Mouse (Mus musculus): ENCODE data around the gene Ppp2r1b.

Ppp2r1b gene

DNA sequence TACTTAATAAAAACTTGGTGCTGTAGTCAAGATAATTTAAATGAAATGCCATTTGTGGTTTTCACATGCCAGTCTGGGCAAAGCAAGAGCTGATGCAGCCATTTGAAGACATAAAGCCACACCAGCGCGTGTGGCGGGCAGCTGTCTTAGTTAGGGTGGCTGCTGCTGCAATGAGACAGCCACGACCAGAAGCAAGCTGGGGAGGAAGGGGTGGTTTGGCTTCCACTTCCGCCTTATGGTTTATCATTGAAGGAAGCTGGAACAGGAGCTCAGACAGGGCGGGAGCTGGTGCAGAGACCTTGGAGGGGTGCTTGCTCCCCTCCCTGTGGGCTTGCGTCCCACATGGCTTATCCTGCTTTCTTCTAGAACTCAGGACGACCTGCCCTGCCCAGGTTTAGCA is 20.7 kb downstream of the Ppp2r1b start:
- DNase-seq (ENCODE audit: low spot score in 2 of 2): peak in 1 of 2 experiments; percentile 14

DNA sequence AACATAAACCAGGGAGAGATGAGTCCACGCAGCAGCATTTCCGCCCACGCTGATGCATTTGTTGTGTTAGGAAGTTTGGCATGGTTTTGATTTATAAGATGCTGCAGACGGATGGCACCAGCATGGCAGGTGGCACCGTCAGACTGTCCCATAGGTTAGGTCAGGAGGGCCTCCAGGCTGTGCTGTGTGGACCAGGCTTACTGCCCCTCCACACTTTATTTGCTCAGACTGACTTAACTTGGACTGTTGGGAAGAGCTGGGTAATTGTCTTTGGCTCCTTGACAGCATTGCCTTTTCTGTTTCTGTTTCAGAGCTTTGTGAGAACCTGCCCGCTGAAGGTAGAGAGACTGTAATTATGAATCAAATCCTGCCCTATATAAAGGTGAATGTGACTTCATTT is 21.9 kb downstream of the Ppp2r1b start:
- no peak for DNase-seq (ENCODE audit: low spot score in 2 of 2)

DNA sequence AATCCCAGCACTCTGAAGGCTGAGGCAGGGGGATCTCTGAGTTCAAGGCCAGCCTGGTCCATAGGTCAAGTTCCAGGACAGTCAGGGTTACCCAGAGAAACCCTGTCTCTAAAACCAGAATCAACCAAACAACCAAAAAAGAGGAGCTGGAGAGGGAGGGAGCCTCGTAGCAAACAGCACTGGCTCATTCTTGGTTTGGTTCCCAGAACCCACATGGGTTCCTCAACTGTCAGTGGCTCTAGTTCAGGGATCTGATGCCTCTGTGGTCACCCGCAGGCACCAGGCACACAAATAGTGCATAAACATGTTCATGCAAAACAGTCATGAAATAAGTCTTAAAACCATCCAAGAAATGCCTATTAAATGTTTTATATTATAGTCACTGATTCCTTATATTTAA is 23.1 kb downstream of the Ppp2r1b start:
- no peak for DNase-seq (ENCODE audit: low spot score in 2 of 2)

DNA sequence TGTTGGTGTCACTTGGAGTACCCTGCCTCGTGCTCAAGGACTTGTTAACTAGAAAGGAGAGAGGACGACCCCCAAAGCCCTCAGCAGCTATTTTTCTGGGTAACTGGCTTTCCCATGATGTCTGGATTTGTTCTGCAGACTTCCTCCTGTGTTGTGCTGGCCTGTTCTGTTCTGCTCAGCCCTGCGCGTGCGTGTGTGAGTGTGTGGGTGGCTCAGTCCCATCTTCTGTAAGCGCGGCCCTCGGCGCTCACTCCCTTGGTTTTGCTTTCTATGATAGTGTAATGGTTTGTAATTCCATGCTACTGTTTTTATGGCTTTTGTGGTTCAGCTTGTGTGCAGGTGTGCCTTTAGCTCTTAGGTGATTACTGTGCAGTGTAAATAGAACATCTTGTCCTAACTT is 28.1 kb downstream of the Ppp2r1b start:
- DNase-seq (ENCODE audit: low spot score in 2 of 2): no peak

DNA sequence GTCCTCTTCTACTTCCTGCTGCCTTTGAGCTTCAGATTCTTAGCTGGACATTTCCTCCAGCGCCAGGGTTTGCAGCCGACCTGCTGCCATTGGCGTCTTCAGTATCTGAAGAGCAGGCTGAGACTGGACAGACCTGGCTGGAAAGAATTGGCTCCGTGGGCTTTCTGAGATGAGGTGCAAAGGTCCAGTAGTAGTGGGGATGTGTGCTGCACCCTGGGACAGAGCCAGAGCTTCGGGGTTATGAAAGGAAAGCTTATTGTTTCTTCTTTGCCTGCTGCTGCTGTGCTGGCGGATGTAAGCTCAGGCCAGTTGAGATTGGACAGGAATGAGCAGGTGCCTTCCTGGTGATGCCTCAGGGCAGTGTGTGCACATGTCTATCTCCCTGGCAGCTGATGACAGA is 28.9 kb downstream of the Ppp2r1b start:
- no peak for DNase-seq (ENCODE audit: low spot score in 2 of 2)

DNA sequence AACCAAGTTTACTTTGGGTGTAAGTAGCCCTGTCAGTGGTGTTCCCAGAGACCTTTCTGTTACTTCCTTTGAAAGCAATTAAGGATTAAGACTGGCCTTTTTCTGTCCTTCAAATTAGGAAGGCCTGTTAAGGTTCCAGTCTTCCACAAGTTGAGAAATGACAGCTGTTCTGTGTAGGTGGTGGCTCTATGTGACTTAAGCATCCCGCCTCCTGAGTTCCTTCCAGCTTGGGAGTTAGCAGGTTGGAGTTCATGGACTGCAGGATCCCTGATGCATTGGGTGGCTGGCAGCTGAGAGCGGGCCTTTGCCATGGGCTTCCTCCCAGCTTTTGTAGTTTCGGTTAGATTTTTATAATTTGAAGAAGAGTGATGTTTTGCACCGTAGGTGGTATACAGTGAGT is 30.4 kb downstream of the Ppp2r1b start:
- DNase-seq (ENCODE audit: low spot score in 2 of 2): no peak

DNA sequence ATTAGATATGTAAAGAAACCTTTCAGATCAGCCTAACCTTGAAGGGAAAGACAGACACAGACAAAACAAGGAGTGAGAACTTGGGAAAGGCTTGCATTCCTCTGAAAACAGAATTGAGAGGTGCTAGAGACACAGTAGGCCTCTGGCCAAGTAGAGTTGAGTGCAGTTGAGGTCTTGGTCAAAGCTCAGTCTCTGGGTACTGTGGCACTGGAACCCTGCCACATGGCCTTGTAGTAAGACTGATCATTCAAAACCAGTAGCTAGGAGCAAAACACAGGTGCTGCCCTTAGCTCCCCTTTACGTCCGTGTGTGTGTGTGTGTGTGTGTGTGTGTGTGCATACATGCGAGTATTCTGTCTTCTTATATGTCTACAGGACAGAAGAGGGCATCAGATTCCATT is 31.2 kb downstream of the Ppp2r1b start:
- DNase-seq (ENCODE audit: low spot score in 2 of 2): no peak

DNA sequence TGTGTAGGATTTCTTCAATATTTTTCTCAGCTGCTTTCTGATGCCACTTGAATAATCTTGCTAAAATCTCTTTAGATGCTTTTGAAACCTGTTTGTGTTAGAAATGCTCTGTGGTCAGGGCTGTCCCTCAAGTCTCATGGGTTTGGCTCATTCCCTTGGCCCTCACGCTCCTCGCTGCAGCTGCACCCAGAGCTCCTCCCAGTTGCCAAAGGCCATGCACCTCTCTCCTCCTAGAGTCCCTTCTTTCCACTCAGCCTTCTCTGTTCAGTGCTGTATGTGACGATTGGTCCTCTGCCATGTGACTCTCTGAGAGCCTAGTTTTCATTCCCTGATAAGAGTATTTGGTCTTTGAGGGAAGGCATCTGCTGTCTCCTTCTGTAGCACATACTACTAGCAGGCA is 32.3 kb downstream of the Ppp2r1b start:
- DNase-seq (ENCODE audit: low spot score in 2 of 2): no peak

DNA sequence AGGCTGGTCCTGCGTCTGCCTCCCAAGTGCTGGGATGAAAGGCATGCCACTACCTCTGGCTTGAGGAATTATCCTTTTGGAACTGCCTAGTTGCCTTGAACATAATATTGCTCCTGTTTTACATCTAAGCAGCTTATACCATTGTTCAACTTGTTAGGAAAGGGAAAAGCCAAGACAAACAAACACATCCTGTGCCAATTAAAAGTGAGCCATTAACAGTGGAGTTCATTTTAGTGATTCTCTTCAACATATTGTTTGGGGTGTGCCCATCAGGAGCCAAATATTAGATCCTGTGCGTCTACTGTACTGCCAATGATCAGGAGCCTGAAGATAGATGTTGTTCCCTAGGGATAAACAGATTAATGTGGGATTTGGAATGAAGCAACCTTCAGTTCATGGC is 37.1 kb downstream of the Ppp2r1b start:
- DNase-seq (ENCODE audit: low spot score in 2 of 2): no peak

DNA sequence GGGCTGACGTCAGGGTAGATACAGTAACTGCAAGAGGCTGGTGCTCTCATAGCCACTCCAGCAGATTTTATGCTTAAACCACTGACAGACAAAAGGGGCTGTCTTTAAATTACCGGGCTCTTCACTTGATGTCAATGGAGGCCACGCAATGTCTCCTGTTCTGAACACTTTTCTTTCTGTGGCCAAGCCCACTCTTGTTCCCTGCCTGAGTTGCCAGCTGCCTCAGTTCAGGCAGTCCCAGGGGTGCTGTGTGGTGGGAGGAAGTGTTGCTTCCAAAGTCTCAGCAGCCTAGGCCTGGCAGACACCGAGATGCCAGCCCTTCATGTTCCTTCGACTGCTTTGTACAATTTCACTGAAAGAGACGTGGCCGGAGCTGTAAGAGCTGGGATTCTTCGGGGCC is 39.0 kb downstream of the Ppp2r1b start:
- DNase-seq (ENCODE audit: low spot score in 2 of 2): no peak

DNA sequence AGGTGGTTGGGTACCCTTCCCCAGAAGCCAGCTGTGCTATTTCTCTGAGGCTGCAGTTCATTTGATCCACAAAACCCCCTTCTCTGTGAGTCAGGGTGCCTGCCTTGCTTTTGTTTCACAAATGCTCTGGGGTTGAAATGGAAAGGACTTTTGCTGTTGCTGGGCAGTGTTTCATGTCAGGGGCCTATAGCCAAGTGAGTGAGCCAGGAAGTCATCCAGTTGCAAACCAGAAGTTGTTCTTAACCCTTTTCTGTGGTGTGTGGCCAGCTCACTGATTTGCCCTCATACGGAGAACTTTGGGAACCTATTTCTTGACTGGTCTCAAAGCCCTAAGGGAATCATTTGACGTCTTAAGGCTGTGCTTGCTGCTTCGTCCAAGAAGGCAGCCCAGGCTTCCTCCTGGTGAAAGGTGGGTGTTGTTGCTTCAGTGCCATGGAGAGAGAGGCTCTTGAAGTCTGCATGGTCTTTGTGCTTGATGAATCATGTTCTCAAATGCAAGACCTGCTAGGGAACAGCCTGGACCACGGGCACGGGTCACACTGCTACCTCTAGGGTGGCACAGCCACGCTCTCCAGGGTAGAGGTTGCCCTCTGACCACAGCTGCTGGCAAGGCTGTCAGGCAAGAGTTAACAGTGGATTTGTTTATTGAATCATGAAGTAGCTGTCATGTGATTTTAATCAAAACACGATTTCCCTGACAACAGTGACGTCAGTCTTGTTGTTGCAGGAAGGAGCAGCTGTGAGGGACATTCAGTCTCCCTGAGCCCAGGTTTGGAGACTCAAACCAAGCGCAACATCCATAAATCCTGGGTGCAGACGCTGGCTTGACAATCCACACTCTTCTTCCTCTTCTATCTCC is 39.9 kb downstream of the Ppp2r1b start:
- no peak for DNase-seq (ENCODE audit: low spot score in 2 of 2)

DNA sequence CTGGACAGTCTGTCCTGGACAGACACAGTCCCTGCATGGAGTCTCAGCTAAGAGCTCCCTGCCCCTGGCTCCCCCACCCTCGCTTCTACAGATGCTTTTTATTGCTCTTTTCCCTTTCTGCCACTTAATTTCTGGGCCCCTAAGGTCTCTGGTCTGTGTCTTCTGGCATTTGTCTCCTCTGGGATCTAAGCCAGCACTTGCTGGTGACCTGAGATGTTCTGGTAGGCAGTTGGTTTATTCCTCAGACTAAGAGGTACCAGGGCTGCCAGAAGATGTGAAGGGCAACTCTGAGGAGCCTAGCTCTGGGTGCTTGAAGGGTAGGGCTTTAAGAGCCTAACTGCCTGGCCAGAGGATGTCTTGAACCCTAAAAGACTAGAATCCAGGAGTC is 40.5 kb downstream of the Ppp2r1b start:
- DNase-seq (ENCODE audit: low spot score in 2 of 2): no peak

DNA sequence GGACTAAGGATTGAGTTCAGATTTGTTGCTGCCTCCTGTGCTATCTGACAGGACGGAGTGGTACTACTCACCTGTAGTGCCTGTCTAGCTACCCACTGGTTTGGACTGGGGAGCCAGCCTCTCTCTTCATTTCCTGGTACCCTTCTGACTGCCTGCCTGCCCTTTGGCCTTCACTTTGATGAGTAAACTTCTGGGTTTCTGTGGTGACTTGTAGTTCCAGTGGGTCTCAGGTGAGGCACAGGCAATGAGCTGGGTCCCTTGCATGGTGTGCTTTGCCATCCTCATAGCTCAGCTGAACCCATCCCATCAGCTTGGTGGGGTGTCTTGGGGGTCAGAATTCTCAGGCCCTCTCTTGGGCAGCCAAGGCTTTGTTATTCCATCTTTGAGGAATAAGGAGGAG is 41.8 kb downstream of the Ppp2r1b start:
- no peak for DNase-seq (ENCODE audit: low spot score in 2 of 2)

DNA sequence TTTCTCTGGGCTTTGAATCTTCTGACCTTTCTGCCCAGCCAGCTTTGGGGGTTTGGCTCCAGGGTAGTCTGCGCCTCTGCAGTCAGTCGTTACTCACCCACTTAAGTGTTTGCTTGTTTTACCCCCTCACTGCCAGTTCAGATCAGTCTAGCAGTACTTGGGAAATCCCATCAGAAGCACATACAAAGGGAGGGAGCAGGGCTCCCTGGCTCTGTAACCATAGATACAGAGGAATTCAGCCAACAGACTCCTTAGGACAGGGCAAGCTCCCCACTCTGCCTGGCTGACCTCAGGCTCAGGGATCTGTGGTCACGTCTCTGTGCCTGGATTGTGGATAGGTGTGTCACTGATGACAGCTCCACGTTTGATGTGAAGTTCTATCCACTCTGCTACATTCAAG is 42.2 kb downstream of the Ppp2r1b start:
- no peak for DNase-seq (ENCODE audit: low spot score in 2 of 2)

DNA sequence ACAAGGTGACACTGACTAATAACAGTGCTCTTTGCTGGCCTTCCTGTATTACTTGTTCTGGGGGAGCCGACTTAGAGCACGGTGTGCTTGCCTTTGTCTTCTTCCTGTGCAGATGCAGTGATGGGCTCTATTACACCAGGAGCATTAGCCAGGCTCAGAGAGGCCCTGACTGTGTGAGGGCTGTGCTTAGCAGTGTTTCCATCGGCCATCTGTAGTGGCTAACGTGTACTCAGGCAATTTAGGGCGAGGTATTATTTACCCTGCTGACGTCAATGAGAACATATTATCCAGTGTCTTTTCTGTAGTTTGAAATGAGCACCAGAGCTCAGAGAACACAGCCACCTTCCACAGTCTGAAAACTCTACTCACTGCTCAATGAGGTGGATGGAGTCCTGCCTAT is 44.1 kb downstream of the Ppp2r1b start:
- no peak for DNase-seq (ENCODE audit: low spot score in 2 of 2)

DNA sequence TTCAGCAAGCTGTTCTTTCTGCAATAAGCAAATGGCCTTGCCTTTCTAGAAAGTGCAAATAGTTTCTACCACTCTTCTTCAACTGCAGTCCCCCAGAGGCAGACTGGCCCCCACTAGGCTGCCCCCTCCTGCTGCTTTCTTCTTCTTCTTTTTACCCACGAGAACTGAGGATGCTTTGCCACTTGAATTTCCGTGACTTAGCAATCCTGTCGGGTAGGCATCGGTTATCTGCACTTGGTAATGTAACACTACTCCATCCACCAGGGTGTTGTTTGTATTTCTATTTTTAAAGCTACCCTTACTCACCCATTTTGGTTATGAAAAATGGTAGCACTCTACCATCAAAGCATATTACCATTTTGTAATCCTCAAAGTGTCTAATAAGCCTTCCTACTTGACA is 44.9 kb downstream of the Ppp2r1b start:
- DNase-seq (ENCODE audit: low spot score in 2 of 2): no peak

DNA sequence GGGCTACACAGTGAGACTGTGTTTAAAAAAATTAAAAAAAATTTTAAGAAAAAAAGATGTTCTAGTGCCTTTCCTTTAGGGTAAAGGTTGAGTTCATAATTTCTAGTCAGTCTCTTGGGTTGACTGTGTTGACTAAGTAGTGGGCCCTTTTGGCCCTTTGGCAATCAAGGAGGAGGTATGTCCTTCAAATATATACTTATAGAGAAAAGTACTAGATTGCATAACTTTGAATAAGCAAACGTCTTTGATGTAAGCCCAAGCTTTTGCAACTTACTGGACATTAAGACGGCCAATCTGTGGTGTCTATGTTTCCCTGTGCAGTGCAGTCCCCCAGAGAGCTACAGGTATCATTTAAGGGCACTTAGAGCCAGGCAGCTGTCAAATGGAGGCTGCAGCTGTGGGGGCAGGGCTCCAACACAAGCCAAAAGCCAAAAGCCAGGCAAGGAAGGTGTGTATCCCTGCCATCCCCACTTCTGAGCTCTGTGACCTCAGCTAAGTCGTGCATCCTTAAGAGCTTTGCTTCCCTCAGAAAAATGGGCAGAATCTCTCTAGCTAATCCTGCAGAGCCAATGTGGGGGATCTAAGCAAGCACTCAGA is 45.5 kb downstream of the Ppp2r1b start:
- no peak for DNase-seq (ENCODE audit: low spot score in 2 of 2)

DNA sequence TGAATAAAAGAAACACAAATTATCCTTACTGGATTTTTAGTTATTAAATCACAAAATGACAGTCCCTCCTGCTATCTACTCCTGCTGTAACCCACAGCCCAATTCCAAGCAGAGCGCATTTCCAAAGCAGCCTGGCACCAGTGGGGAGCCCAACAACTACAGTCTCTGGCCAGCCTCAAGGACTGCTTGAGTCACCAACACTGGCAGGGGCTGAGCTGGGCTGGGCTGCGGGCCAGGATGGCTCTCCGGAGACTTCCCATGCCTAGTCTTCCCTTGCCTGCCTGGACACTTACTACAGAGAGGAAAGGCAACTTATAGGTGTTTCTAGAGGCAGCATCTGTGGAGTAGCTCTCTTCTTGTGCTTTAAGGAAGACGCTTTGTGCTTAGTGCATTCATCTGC is 48.6 kb downstream of the Ppp2r1b start:
- no peak for DNase-seq (ENCODE audit: low spot score in 2 of 2)

DNA sequence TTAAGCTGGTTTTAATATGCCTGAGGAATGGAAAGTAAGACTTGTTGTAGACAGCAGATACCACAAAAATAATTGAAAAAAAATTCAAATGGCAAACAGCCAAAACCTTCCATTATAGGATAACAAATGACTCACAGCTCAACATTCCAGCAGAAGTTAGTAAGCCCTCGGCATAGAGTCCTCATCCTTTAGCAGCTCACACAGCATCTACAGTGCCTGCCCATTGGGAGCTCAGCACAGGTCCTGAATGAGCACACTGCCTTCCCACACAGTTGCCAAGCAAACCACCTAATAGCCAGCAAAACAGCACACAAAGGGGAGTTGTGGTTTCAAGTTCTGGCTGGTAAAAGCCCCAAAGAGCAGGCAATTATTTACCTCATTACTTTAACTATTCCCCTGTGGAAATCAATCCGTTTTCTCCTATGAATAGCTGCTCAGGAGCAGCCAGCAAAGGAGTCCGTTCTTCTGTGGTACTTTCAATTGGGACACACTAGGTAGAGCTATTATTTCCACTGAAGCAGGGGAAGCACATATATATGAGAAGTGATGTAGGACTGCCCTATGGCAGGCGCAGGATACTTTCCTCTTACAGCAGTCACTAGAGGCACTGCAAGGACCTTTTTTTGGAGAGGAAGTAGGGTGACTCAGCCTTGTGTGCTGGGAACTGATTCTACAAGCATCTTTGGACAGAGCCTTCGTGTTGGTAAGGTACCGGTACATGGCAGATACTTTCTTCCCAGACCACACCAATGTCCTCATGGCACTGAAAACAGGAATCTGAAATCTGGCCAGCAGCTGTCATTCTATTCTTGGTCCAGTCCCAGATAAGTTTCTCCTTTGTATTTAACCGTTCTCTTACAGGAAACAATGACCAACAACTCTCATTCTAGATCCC is 55.2 kb downstream of the Ppp2r1b start:
- DNase-seq (ENCODE audit: low spot score in 2 of 2): no peak

DNA sequence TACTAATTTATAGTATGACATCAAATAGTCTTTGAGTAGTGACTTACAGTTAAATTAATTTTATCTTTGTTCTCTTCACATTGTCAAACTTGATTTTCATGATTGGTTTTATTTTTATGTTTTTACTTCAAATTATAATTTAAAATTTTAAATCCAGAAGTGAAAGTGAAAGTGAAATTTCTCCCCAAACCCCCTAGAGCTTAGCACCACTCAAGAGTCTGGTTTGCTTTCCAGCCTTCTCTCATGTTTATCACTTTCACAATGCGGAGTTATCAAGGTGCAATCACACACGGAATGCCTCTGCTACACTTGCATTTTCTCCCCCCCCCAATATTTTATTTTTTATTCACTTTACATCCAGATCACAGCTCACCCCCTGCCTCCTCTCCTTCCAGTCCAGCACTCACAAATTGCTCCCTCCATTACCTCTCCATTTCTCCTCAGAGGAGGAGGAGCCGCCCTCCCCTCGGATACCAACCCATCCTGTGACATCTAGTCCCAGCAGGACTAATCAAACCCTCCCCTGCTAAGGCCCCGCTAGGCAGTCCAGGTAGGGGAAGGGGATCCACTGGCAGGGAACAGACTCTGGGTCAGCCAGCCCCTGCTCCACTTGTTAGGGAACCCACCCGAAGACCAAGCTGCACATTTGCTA is 59.2 kb downstream of the Ppp2r1b start:
- no peak for DNase-seq (ENCODE audit: low spot score in 2 of 2)

DNA sequence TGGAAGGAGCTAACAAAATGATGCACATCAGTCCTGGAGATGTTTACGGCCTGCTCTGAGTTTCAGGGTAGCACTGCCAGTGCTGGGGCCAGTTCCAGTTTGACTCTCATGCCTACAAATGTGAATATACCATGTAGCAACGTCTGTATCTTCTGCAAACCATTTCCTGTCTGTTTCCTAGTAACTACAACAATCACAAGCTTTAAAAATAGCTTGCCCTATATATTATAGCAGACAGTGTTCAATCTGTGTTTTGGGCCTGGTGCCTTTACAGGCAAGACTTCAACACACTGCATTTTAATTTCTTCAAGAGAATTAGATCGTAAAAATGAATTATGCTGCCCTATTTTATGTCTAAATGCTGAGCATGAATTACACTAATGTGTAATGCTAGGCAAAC is 60.2 kb downstream of the Ppp2r1b start:
- DNase-seq (ENCODE audit: low spot score in 2 of 2): no peak

DNA sequence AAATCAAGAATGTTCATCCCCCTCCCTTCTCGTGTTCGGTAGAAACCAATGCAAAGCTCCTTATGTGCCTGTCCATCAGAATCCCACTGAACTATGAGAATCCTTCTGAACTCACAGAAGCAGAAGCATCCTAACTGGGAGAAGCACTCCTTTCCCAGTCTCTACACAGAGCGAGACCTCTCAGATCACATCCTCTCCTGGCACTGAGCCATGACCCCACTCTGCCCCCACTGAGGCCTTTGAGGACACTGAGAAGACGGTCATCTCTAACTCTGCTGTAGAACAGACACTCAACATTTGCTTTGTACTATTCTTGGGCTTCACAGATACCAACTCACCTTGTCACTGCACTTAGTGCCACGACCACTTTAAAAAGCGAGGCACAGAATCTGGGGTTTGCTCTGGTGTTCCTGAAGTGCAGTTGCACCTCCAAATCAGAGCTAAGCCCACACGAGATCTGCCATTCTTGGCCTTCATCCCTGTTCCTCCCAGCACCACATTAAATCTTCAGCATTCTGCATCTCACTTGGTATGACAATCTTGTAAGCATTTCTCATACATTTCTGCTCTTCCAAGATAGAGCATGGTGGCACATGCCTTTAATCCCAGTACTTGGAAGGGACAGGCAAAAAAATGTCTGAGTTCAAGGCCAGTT is 66.9 kb downstream of the Ppp2r1b start:
- no peak for DNase-seq (ENCODE audit: low spot score in 2 of 2)

Measured in spleen, postnatal 36 days (tissue).